Mouse (Mus musculus) monocyte, adult 2 months (primary cell): ENCODE measurements at regions not wholly inside any gene's neighbourhood (a gene's known extent, or its start where the extent isn't known, plus 50 kb on each side); places are given as distances from the start of the nearest gene placed in this dataset.

ENCODE experiments used
- DNase-seq, 2 experiments: peaks; one replicate each; pipeline ENCODE4 v3.0.0; 2022; ENCODE audit warnings: low spot score in 2 of 2, low read depth in 1 of 2

- no peak for DNase-seq
Observed at GRCm38 (mm10) chr15:59707081-59707480, 309.3 kb downstream of the 4933412E24Rik start.
